Mouse (Mus musculus): Measurements from ENCODE around the gene Gpank1. TPM values are rescaled to one million over a fixed set of nuclear protein-coding genes. Genes with fewer than 3 reads are reported as not detected.

The Gpank1 gene
- total and polyA plus RNA-seq, 2 experiments from 2014 or later = 9.6 to 24.1 TPM

DNA sequence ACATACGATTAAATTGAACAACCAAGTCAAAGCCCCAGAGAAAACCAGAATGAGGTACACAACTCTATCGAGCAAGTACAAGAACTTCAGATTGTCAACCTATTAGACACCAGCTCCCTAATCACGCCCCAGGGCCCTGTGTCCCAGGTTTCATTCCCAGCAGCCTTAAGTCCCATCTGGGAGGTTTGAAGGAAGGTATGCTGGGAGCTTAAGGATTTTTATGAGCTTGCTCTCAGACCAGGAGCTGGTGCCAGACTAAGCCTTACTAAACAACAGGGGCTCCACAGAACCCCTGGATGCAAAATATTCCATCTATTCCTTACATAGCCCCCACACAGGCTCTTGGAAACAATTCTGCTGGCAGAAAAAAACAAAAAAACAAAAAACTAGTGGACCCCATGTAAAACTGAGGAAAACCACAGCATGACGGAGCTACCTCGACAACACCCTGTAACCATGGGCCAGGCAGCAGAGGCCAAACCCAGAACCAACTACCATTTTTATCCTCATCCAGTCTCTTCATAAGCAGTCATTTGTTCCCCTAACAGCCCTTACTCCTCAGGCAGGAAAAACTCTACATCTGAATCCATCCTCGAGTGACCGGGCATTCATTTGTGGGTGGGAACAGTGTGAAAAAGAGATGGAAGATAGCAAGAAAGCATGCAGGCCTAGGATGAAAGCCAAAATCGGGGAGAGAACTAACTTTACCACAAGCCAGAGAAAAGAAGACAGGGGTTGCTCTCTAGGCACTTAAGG lies 42.2 kb downstream of the Gpank1 start:
- Histone ChIP-seq H3K9me3 (replicated peaks; ENCODE audit: control insufficient read depth, low read length) (no peaks in the 10 kb centered on the region), H3K4me2 (ENCODE audit: low read depth, low read length) (peak overlapping the region; percentile 85), H3K27ac (ENCODE audit: low read depth) (peak overlapping the region; percentile 99), H3K36me3 (replicated peaks; ENCODE audit: control insufficient read depth, insufficient read depth, low read length) (peaks cover 36% of the 10 kb centered on the region), H3K4me1 (ENCODE audit: control insufficient read depth, insufficient read depth) (peaks cover 23% of the 10 kb centered on the region), H3K4me3 (ENCODE audit: low read depth, low read length) (peak overlapping the region; percentile 100), H3K9ac (replicated peaks; ENCODE audit: low read depth, low read length) (peak overlapping the region; percentile 100), H3K27me3 (ENCODE audit: control insufficient read depth, insufficient read depth, low read length) (no peaks in the 10 kb centered on the region)
- 4% methylated on average over 8 of the region's 8 CpGs for WGBS
- DNase-seq (ENCODE audit: low spot score) (peak; percentile 42), ATAC-seq (ENCODE audit: insufficient read depth, low read depth) (no peak)
- TF ChIP-seq CTCF (IDR thresholded peaks at IDR 0.05; ENCODE audit: low read depth) (no peak), EP300 (IDR thresholded peaks at IDR 0.05; ENCODE audit: low read depth) (no peak)

DNA sequence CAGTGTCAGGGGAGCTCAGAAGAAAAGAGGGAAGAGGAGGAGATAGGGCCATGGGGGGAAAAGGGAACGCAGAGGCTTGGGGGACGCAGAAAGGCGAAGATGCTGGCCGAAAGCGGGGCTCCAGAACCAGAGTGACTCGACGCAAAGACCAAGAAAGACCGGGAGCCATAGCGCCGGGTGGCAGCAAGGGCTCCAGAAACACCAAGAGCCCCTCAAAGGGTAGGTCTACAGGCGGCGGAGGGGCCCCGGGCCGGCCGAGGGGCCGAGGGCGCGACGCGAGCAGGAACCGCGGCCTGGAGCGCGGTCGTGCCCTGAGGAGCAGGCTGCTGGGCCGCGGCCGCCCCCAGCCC lies 42.9 kb downstream of the Gpank1 start:
- Histone ChIP-seq H3K9ac (replicated peaks; ENCODE audit: low read depth, low read length) (peak overlapping the region; percentile 100), H3K4me2 (ENCODE audit: low read depth, low read length) (peak overlapping the region; percentile 85), H3K9me3 (replicated peaks; ENCODE audit: control insufficient read depth, low read length) (no peaks in the 10 kb centered on the region), H3K27ac (ENCODE audit: low read depth) (peak overlapping the region; percentile 99), H3K27me3 (ENCODE audit: control insufficient read depth, insufficient read depth, low read length) (no peaks in the 10 kb centered on the region), H3K4me1 (ENCODE audit: control insufficient read depth, insufficient read depth) (peaks cover 23% of the 10 kb centered on the region), H3K4me3 (ENCODE audit: low read depth, low read length) (peak overlapping the region; percentile 100), H3K36me3 (replicated peaks; ENCODE audit: control insufficient read depth, insufficient read depth, low read length) (peaks cover 30% of the 10 kb centered on the region)
- under 1% methylated on average over 19 of the region's 28 CpGs for WGBS
- DNase-seq (ENCODE audit: low spot score) (no peak), ATAC-seq (ENCODE audit: insufficient read depth, low read depth) (no peak)
- no peak for TF ChIP-seq EP300 (IDR thresholded peaks at IDR 0.05; ENCODE audit: low read depth)

GRCm38 (mm10) chr17:35164568-35165450 lies 43.6 kb downstream of the Gpank1 start, which contains the start of gene Prrc2a:
Gene Prrc2a, minus strand, starts transcription at chr17:35164897.
- Histone ChIP-seq H3K27me3 (ENCODE audit: control insufficient read depth, insufficient read depth, low read length) (no peaks in the 10 kb centered on the region), H3K4me2 (ENCODE audit: low read depth, low read length) (peak within 1 kb of the TSS; percentile 85), H3K4me1 (ENCODE audit: control insufficient read depth, insufficient read depth) (peaks cover 23% of the 10 kb centered on the region), H3K4me3 (ENCODE audit: low read depth, low read length) (peak within 1 kb of the TSS; percentile 100), H3K9ac (replicated peaks; ENCODE audit: low read depth, low read length) (peak within 1 kb of the TSS; percentile 100), H3K36me3 (replicated peaks; ENCODE audit: control insufficient read depth, insufficient read depth, low read length) (peaks cover 23% of the 10 kb centered on the region), H3K9me3 (replicated peaks; ENCODE audit: control insufficient read depth, low read length) (no peaks in the 10 kb centered on the region), H3K27ac (ENCODE audit: low read depth) (peak within 1 kb of the TSS; percentile 99)
- TF ChIP-seq CTCF (IDR thresholded peaks at IDR 0.05; ENCODE audit: low read depth) (no peak), EP300 (IDR thresholded peaks at IDR 0.05; ENCODE audit: low read depth) (peak; percentile 55; the same call in 1 of the 2 replicates)
- WGBS = under 1% methylated on average over 43 of the region's 89 CpGs
- peak; percentile 100 for DNase-seq (ENCODE audit: low spot score)
- ATAC-seq (ENCODE audit: insufficient read depth, low read depth) = peak; percentile 94

- no peak for DNase-seq (ENCODE audit: low spot score)
- Histone ChIP-seq H3K27ac (ENCODE audit: low read depth) (peak overlapping the region; percentile 99), H3K36me3 (replicated peaks; ENCODE audit: control insufficient read depth, insufficient read depth, low read length) (peaks cover 15% of the 10 kb centered on the region), H3K4me1 (ENCODE audit: control insufficient read depth, insufficient read depth) (peaks cover 23% of the 10 kb centered on the region), H3K4me2 (ENCODE audit: low read depth, low read length) (peak overlapping the region; percentile 56), H3K9ac (replicated peaks; ENCODE audit: low read depth, low read length) (peak overlapping the region; percentile 46; the same call in 1 of the 2 replicates), H3K9me3 (replicated peaks; ENCODE audit: control insufficient read depth, low read length) (no peaks in the 10 kb centered on the region), H3K27me3 (ENCODE audit: control insufficient read depth, insufficient read depth, low read length) (no peaks in the 10 kb centered on the region), H3K4me3 (ENCODE audit: low read depth, low read length) (peak overlapping the region; percentile 100)
- TF ChIP-seq EP300 (IDR thresholded peaks at IDR 0.05; ENCODE audit: low read depth) (no peak; the same call in 1 of the 2 replicates), CTCF (IDR thresholded peaks at IDR 0.05; ENCODE audit: low read depth) (no peak)
- 26% methylated on average over 12 of the region's 12 CpGs for WGBS
- ATAC-seq (ENCODE audit: insufficient read depth, low read depth) = no peak; the same call in 1 of the 2 replicates
Measured at GRCm38 (mm10) chr17:35165451-35166155, 44.3 kb downstream of the Gpank1 start.

All from heart, postnatal 0 days (tissue).